Mouse (Mus musculus) C3H10T1/2 (cell line): ENCODE measurements around the gene Tspan17. TPM values are rescaled to one million over a fixed set of nuclear protein-coding genes. Genes with fewer than 3 reads are reported as not detected.

Experiments
- polyA plus RNA-seq, 2 experiments: library from polyadenylated mRNA; unstranded; fragments of >200 nt; fragmentation: generic; extraction: Trizol; gene quantifications; one replicate each; pipeline ENCODE4 v1.2.1; 2012; ENCODE audit warnings: missing spikeins in 2 of 2

Gene Tspan17
- polyA plus RNA-seq, result 10 to 100 TPM; 46.3 to 66.0 TPM

DNA sequence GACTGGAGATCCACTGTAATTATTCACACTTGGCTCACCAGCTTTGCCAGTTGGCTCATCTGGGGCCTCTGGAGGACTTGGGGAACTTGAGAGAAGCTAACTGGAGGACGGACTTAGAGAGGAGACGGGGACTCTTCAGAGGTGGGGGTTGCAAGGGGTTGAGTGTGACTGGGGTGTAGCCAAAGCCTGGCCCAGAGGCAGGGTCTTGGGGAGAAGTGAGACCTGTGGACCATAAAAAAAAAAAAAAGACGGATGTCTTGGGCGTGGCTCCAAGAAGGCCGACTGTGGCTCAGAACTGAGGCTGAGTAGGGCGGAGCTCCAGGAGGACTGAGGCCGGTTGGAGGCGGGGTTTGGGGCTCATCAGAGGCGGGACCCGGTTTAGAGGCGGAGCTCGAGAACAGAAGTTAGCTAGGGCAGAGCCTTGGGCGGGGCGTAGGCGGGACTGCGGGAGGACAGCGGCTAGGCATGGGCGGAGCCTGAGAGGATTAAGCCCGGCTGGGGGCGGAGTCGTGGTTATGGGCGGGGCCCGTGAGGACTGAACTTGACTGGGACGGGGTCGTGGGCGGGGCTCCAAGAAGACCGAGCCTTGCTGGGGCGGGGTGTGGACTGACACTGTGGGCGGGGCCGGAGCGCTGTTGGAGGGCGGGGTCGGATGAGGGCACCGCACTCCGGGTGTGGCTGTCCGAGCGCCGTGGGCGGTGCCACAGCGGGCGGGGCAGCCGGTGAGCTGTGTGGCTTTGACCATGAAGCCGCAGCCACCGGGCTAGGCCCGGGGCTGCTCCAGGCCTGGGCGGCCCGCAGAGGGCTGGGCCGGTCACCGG is at the start of gene Tspan17:
Gene Tspan17 (plus strand): TSS at position 638 of the 821 bp plus-strand sequence.

DNA sequence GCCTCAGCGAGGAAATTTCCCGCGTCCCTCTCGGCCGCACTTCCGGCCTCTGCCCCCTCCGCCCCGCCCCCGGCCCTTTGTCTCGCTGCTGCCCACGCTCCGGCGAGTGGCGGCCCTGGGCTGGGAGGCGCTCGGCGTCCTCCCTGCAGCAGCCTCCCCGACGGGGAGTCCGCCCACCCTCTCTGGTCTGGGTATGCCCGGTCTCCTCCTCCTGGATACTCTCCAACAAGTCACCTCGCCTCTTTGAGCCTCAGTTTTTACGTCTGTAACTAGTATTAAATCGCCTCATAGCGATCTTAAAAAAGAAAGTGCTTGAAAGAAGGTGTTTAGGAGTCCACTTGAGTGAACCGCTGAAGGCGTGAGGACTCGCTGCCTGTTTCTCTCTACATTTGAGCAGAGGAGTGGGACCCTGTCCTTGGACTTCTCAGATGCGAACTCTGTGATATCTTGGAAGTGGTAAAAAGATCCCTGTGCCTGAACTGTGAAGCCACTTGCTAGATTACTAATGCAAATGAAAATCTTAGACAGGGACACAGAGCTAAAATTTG is 39.2 kb upstream of the Tspan17 start, which contains the start of gene Gprin1:
Gene Gprin1 (minus strand): TSS at position 11 of the 548 bp plus-strand sequence.

DNA sequence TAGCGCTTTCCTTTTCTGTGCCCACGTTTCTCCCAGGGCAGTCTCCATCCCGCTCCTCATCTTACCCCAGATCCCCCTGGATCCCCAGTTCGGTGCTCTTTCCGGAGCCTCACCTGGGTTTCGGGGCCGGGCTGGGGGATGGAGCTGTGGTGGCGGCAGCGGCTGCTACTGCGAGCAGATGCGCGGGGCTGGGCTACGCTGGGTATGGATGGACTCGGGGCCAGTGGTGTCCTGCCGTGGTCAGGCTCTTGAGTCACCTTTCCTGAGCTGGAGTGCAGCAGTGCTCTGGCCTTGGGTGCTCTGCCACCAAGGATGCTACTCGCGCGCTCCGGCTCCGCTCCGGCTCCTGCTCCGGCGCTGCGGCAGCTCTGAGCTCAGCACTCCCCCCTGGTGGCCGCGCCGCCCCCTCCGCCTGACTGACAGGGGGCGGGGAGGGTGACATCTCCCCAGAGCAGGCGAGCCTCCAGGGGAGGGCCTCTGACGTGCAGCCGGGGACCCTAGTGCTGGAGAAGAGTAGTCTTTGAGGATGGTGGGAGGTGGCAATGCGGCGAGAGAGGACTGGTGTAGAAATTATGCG is 22.9 kb upstream of the Tspan17 start, which contains the start of gene Sncb:
Gene Sncb (minus strand): TSS at position 404 of the 577 bp plus-strand sequence.

DNA sequence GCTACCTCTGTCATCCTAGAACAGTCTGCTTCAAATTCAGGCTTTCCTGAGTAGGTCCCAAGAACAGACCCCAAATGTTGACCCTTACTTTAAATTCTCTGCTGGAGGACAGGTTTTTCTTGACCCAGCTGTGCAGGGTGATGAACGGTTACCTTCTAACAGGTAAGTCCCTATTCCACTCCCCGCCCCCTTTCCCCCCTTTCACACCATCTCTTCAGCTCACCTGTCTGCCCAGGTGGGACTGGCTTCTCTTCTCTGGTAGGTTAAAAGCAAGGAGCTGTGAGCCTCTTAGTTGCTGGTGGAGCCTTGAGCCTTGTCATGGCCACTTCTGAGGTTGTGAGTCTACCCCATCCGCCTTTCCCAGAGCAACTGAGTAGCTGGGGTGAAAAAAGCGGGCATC is 5.5 kb upstream of the Tspan17 start, which contains the start of gene Eif4e1b:
Gene Eif4e1b (plus strand): TSS at position 301 of the 400 bp plus-strand sequence.

Other genes starting within 250 kb of the Tspan17 start
- gene 4833439L19Rik, start 223.9 kb upstream of the Tspan17 start, polyA plus RNA-seq, result 10 to 100 TPM; 20.0 to 49.7 TPM
- gene Arl10, start 214.4 kb upstream of the Tspan17 start, polyA plus RNA-seq, result 10 to 100 TPM in 1 of 2 experiments, 1 to 10 TPM in 1; 3.8 to 13.9 TPM
- 10 to 100 TPM; 34.3 to 60.0 TPM for gene Nop16, start 199.3 kb upstream of the Tspan17 start, polyA plus RNA-seq
- 100 to 1,000 TPM; 236 to 309 TPM for gene Higd2a, start 199.2 kb upstream of the Tspan17 start, polyA plus RNA-seq
- gene Cltb, start 178.0 kb upstream of the Tspan17 start, polyA plus RNA-seq, result 100 to 1,000 TPM in 1 of 2 experiments, 10 to 100 TPM in 1; 71.5 to 127 TPM
- 10 to 100 TPM in 1 of 2 experiments, 1 to 10 TPM in 1; 8.0 to 33.2 TPM for gene Faf2, start 167.6 kb upstream of the Tspan17 start, polyA plus RNA-seq
- gene Rnf44, start 95.5 kb upstream of the Tspan17 start, polyA plus RNA-seq, result 10 to 100 TPM in 1 of 2 experiments, 1 to 10 TPM in 1; 3.0 to 19.6 TPM
- not detected for gene Cdhr2, start 87.9 kb upstream of the Tspan17 start, polyA plus RNA-seq
- not detected for gene Gprin1, start 39.5 kb upstream of the Tspan17 start, polyA plus RNA-seq
- under 1 TPM in 1 of 2 experiments, not detected in 1; 0.07 TPM for gene Sncb, start 22.8 kb upstream of the Tspan17 start, polyA plus RNA-seq
- gene Eif4e1b, start 5.4 kb upstream of the Tspan17 start, polyA plus RNA-seq, result under 1 TPM in 1 of 2 experiments, not detected in 1; 0.13 TPM
- gene Unc5a, start 160.0 kb downstream of the Tspan17 start, polyA plus RNA-seq, result under 1 TPM in 1 of 2 experiments, not detected in 1; 0.02 TPM
- not detected for gene Hk3, start 232.0 kb downstream of the Tspan17 start, polyA plus RNA-seq